Comparison of ENCODE assay signal across 8 mouse cellular contexts in genomic region chr19:12500881-12501311, GRCm38 (mm10). TPM values are rescaled to one million over a fixed set of nuclear protein-coding genes. Genes with fewer than 3 reads are reported as not detected.
DNase-seq lines count a peak whose midpoint lies in the region; ATAC-seq and TF ChIP-seq lines count a peak whose summit lies in the region.

No protein-coding gene starts in this region.

- no peaks in the 10 kb centered on the region for H3K27me3 ChIP-seq in ES-Bruce4 (ENCODE audit: control insufficient read depth, insufficient read depth, low read length, poor library complexity, severe bottlenecking)
- H3K27me3 ChIP-seq in heart, embryonic 11.5 days (ENCODE audit: control insufficient read depth, insufficient read depth, low read length), result peaks cover 17% of the 10 kb centered on the region

- no peak for TF ChIP-seq POLR2A in ES-Bruce4 (IDR thresholded peaks at IDR 0.05; ENCODE audit: insufficient read depth, low read length)

- no peaks in the 10 kb centered on the region for H3K4me1 ChIP-seq in ES-Bruce4 (ENCODE audit: control insufficient read depth, insufficient read depth, low read length)
- no peaks in the 10 kb centered on the region for H3K4me1 ChIP-seq in heart, embryonic 11.5 days (ENCODE audit: control insufficient read depth, insufficient read depth, low read length)

- H3K9ac ChIP-seq in ES-Bruce4 (ENCODE audit: low read depth, poor library complexity, severe bottlenecking), result peak overlapping the region; percentile 70
- peak overlapping the region; percentile 69 for H3K9ac ChIP-seq in heart, embryonic 11.5 days (ENCODE audit: low read depth, low read length)

- 3% methylated on average over 37 of the region's 38 CpGs for WGBS in heart, embryonic 11.5 days (ENCODE audit: insufficient replicate concordance)

- H3K4me3 ChIP-seq in ES-Bruce4 (ENCODE audit: low read depth, low read length), result peak overlapping the region; percentile 92
- H3K4me3 ChIP-seq in heart, embryonic 11.5 days (ENCODE audit: low read depth, low read length), result peak overlapping the region; percentile 63

- DNase-seq in frontal cortex, adult 2 months (ENCODE audit: extremely low spot score in 1 of 2, low spot score in 1 of 2), result no peak
- peak; percentile 60 to 65 for DNase-seq in cerebellum, postnatal 10 days
- DNase-seq in kidney, postnatal 14 days, result peak; percentile 60
- DNase-seq in lung, postnatal 4 days, result peak; percentile 59 to 62
- DNase-seq in right cerebral cortex, postnatal 4 days, result peak; percentile 45

- TF ChIP-seq EP300 in ES-Bruce4 (IDR thresholded peaks at IDR 0.05; ENCODE audit: insufficient read depth, low read depth, low read length), result no peak

- no peaks in the 10 kb centered on the region for H3K36me3 ChIP-seq in ES-Bruce4 (ENCODE audit: control insufficient read depth, insufficient read depth, low read length, poor library complexity, severe bottlenecking)
- H3K36me3 ChIP-seq in heart, embryonic 11.5 days (ENCODE audit: control insufficient read depth, insufficient read depth, low read length), result no peaks in the 10 kb centered on the region

- peak overlapping the region; percentile 100 for H3K4me2 ChIP-seq in heart, embryonic 11.5 days

- no peak for TF ChIP-seq CTCF in ES-Bruce4 (IDR thresholded peaks at IDR 0.05; ENCODE audit: low read depth, low read length)

- ATAC-seq in frontal cortex, adult (ENCODE audit: low TSS enrichment), result peak; percentile 35
- peak; percentile 62 for ATAC-seq in heart, embryonic 11.5 days (replicated peaks; ENCODE audit: insufficient number of reproducible peaks, low FRiP score, low TSS enrichment)

- H3K27ac ChIP-seq in ES-Bruce4 (ENCODE audit: insufficient read depth, low read length), result no peak overlapping the region
- no peak overlapping the region for H3K27ac ChIP-seq in heart, embryonic 11.5 days (ENCODE audit: low read depth, low read length)

- H3K9me3 ChIP-seq in ES-Bruce4 (replicated peaks; ENCODE audit: control insufficient read depth, insufficient read depth, low read length, poor library complexity, severe bottlenecking), result no peaks in the 10 kb centered on the region
- no peaks in the 10 kb centered on the region for H3K9me3 ChIP-seq in heart, embryonic 11.5 days (replicated peaks; ENCODE audit: control insufficient read depth, low read length)

RNA-seq across cellular contexts. Expression of gene Dtx4, which starts 0.4 kb away (rescaled TPM):
- 19.2 and 21.1 TPM in 2 replicates for polyA plus RNA-seq in frontal cortex, adult 2 months (2012; rRNA removed)
- 4.0 and 5.1 TPM in 2 replicates for polyA plus RNA-seq in ES-Bruce4 (2011; ENCODE audit: insufficient read depth, insufficient read length, low read depth, missing spikeins)
- polyA plus RNA-seq in heart, embryonic 11.5 days (2014; fragmentation: Nextera tagmentation; extraction: Ambion mirVana), result 1.3 and 1.8 TPM in 2 replicates

RNA-seq across cellular contexts. Expression of gene Mpeg1, which starts 40.3 kb away (rescaled TPM):
- polyA plus RNA-seq in frontal cortex, adult 2 months (2012; rRNA removed), result 8.7 and 12.4 TPM in 2 replicates
- polyA plus RNA-seq in ES-Bruce4 (2011; ENCODE audit: insufficient read depth, insufficient read length, low read depth, missing spikeins), result 0.20 TPM in 1 of 2 replicates, not detected in the other
- 0.28 and 0.56 TPM in 2 replicates for polyA plus RNA-seq in heart, embryonic 11.5 days (2014; fragmentation: Nextera tagmentation; extraction: Ambion mirVana)

RNA-seq across cellular contexts. Expression of gene Fam111a, which starts 44.6 kb away (rescaled TPM):
- 1.1 and 1.3 TPM in 2 replicates for polyA plus RNA-seq in frontal cortex, adult 2 months (2012; rRNA removed)
- polyA plus RNA-seq in ES-Bruce4 (2011; ENCODE audit: insufficient read depth, insufficient read length, low read depth, missing spikeins), result 10.2 and 17.2 TPM in 2 replicates
- 26.3 and 30.0 TPM in 2 replicates for polyA plus RNA-seq in heart, embryonic 11.5 days (2014; fragmentation: Nextera tagmentation; extraction: Ambion mirVana)

Comparison
In these comparisons a context has a peak if more than half of its experiments do, and no peak if none do; other contexts are left out.
1. DNase-seq: peak in cerebellum, postnatal 10 days (2 of 2), kidney, postnatal 14 days (single experiment), lung, postnatal 4 days (2 of 2) and right cerebral cortex, postnatal 4 days (single experiment); none in frontal cortex, adult 2 months (0 of 2).